25 mouse cellular contexts compared by ENCODE assay signal in genomic region chr3:84536987-84537386, GRCm38 (mm10). TPM values are rescaled to one million over a fixed set of nuclear protein-coding genes. Genes with fewer than 3 reads are reported as not detected.
DNase-seq lines count a peak whose midpoint lies in the region; ATAC-seq and TF ChIP-seq lines count a peak whose summit lies in the region.
"Had no signal": no experiment of that assay in that cellular context is flagged by ENCODE, and none has a peak within 500 bp of the region (broad histone marks: within the 10 kb centered on the region; RNA-seq: fewer than 3 reads in every experiment).

No protein-coding gene starts in this region.

- no peak overlapping the region for H3K27ac ChIP-seq in kidney, embryonic 16.5 days (ENCODE audit: low read length)
- no peak overlapping the region for H3K27ac ChIP-seq in kidney, embryonic 15.5 days
- H3K27ac ChIP-seq: embryonic facial prominence, embryonic 12.5 days; forebrain, embryonic 15.5 days; heart, embryonic 10.5 days; hindbrain, embryonic 12.5 days had no signal

- H3K4me1 ChIP-seq in kidney, embryonic 16.5 days (ENCODE audit: insufficient read depth, low read length): no peaks in the 10 kb centered on the region
- peaks cover 2% of the 10 kb centered on the region; the same call in 1 of the 2 replicates for H3K4me1 ChIP-seq in kidney, embryonic 15.5 days
- H3K4me1 ChIP-seq: embryonic facial prominence, embryonic 12.5 days; forebrain, embryonic 15.5 days; heart, embryonic 10.5 days; hindbrain, embryonic 12.5 days had no signal

- H3K79me3 ChIP-seq in C2C12 (ENCODE audit: low read depth): peaks cover 7% of the 10 kb centered on the region

- H3K36me3 ChIP-seq in kidney, embryonic 16.5 days (ENCODE audit: insufficient read depth, low read length): 0 out of 2 replicates have a peak, but pooled peaks cover 2% of the 10 kb centered on the region
- H3K36me3 ChIP-seq in kidney, embryonic 15.5 days: peaks cover 8% of the 10 kb centered on the region; the same call in 1 of the 2 replicates
- H3K36me3 ChIP-seq in C2C12 (ENCODE audit: control insufficient read depth, insufficient read depth) (no peaks in the 10 kb centered on the region), myocyte (ENCODE audit: control insufficient read depth, insufficient read depth) (no peaks in the 10 kb centered on the region)
- H3K36me3 ChIP-seq: embryonic facial prominence, embryonic 12.5 days; forebrain, embryonic 15.5 days; heart, embryonic 10.5 days had no signal

- WGBS in kidney, embryonic 16.5 days: 75% methylated on average over 6 of the region's 6 CpGs
- WGBS in kidney, embryonic 15.5 days: 73% methylated on average over 6 of the region's 6 CpGs

- H3ac ChIP-seq in C2C12 (ENCODE audit: control insufficient read depth, insufficient read length, low read depth) (no peak overlapping the region), myocyte (ENCODE audit: control insufficient read depth, insufficient read length) (no peak overlapping the region)

- no peak for TF ChIP-seq CTCF in C2C12 (IDR thresholded peaks at IDR 0.05; ENCODE audit: control insufficient read depth, insufficient read depth, insufficient read length)

- H3K4me2 ChIP-seq in kidney, embryonic 16.5 days (replicated peaks; ENCODE audit: low read depth, low read length): no peak overlapping the region
- H3K4me2 ChIP-seq in kidney, embryonic 15.5 days: no peak overlapping the region
- no peak overlapping the region for H3K4me2 ChIP-seq in myocyte (ENCODE audit: low read depth)
- H3K4me2 ChIP-seq: embryonic facial prominence, embryonic 12.5 days; forebrain, embryonic 15.5 days; hindbrain, embryonic 12.5 days had no signal

- H3K9ac ChIP-seq in kidney, embryonic 16.5 days (replicated peaks; ENCODE audit: low read length): no peak overlapping the region
- no peak overlapping the region for H3K9ac ChIP-seq in kidney, embryonic 15.5 days
- H3K9ac ChIP-seq: embryonic facial prominence, embryonic 12.5 days; forebrain, embryonic 15.5 days; hindbrain, embryonic 12.5 days had no signal

- no peaks in the 10 kb centered on the region for H3K9me3 ChIP-seq in kidney, embryonic 16.5 days (ENCODE audit: low read length)
- no peaks in the 10 kb centered on the region for H3K9me3 ChIP-seq in kidney, embryonic 15.5 days (replicated peaks)
- H3K9me3 ChIP-seq: embryonic facial prominence, embryonic 12.5 days; forebrain, embryonic 15.5 days; G1E; heart, embryonic 10.5 days; hindbrain, embryonic 12.5 days had no signal

- peak; percentile 15 for DNase-seq in kidney, adult 11 months
- DNase-seq in kidney, postnatal 25 days: peak; percentile 37 to 40
- no peak for DNase-seq in left cerebral cortex, adult 8-10 months (ENCODE audit: low spot score in 2 of 2)
- DNase-seq: cerebellum, adult 11-12 months; cerebellum, adult 9-10 months; cerebellum, postnatal 25 days; gastrocnemius, postnatal 10 days; heart, adult 18-20 months; heart, postnatal 10 days; heart, postnatal 4 days had no signal

- TF ChIP-seq POLR2A in myocyte (IDR thresholded peaks at IDR 0.05; ENCODE audit: insufficient read length, low read depth): no peak

- H3K79me2 ChIP-seq in C2C12 (ENCODE audit: control insufficient read depth, insufficient read depth) (peaks cover 9% of the 10 kb centered on the region), myocyte (ENCODE audit: control insufficient read depth, insufficient read depth) (peaks cover 21% of the 10 kb centered on the region)

- H3K27me3 ChIP-seq in kidney, embryonic 16.5 days (ENCODE audit: insufficient read depth, low read length): no peaks in the 10 kb centered on the region
- no peaks in the 10 kb centered on the region for H3K27me3 ChIP-seq in kidney, embryonic 15.5 days
- H3K27me3 ChIP-seq in C2C12 (ENCODE audit: control insufficient read depth, insufficient read depth, insufficient read length) (no peaks in the 10 kb centered on the region), myocyte (ENCODE audit: control insufficient read depth, insufficient read depth, insufficient read length) (no peaks in the 10 kb centered on the region)
- H3K27me3 ChIP-seq: embryonic facial prominence, embryonic 12.5 days; forebrain, embryonic 15.5 days; hindbrain, embryonic 12.5 days; Patski had no signal

- ATAC-seq in kidney, embryonic 16.5 days (ENCODE audit: low FRiP score, low TSS enrichment): no peak
- ATAC-seq in kidney, embryonic 15.5 days (replicated peaks; ENCODE audit: low FRiP score): no peak
- ATAC-seq: activated CD4-positive, CD25-positive, alpha-beta regulatory T cell, adult 4 months; CD4-positive, CD25-positive, alpha-beta regulatory T cell, adult 4 months; forebrain, embryonic 15.5 days; hindbrain, embryonic 16.5 days; Patski had no signal

- H3K4me3 ChIP-seq in kidney, embryonic 16.5 days (ENCODE audit: low read length): no peak overlapping the region
- no peak overlapping the region for H3K4me3 ChIP-seq in kidney, embryonic 15.5 days (replicated peaks)
- H3K4me3 ChIP-seq in C2C12 (ENCODE audit: insufficient read depth, poor library complexity, severe bottlenecking) (no peak overlapping the region), myocyte (no peak overlapping the region)
- H3K4me3 ChIP-seq: embryonic facial prominence, embryonic 12.5 days; forebrain, embryonic 15.5 days; heart, embryonic 10.5 days; hindbrain, embryonic 12.5 days had no signal

TF ChIP-seq in C2C12, 6 proteins besides CTCF, POLR2A, EP300 and RAD21:
- TF ChIP-seq MAX (IDR thresholded peaks at IDR 0.05) (no peak), USF1 (IDR thresholded peaks at IDR 0.05; ENCODE audit: low read depth) (peak; percentile 80)

TF ChIP-seq in myocyte, 11 proteins besides CTCF, POLR2A, EP300 and RAD21:
- peak; percentile 87 for TF ChIP-seq USF1 (IDR thresholded peaks at IDR 0.05; ENCODE audit: low read depth)
- no peak for TF ChIP-seq SRF (IDR thresholded peaks at IDR 0.05; ENCODE audit: control insufficient read depth, insufficient read length, low read depth)

RNA-seq across cellular contexts. Expression of gene Arfip1, which starts 45.4 kb away (rescaled TPM):
- polyA plus RNA-seq in kidney, embryonic 16.5 days (2015; fragmentation: Nextera tagmentation; extraction: Ambion mirVana): 51.5 and 52.6 TPM in 2 replicates
- 48.1 and 53.8 TPM in 2 replicates for polyA plus RNA-seq in kidney, embryonic 15.5 days (2015; fragmentation: Nextera tagmentation; extraction: Ambion mirVana)
- polyA plus RNA-seq in C2C12 (2012; fragmentation: generic; extraction: Trizol) (16.6 TPM), myocyte (2012; fragmentation: generic; extraction: Trizol) (28.2 TPM)
- 10 to 100 TPM; 19.3 to 22.5 (median 19.8) TPM for total RNA-seq in left cerebral cortex, adult 8-10 months (2022)

RNA-seq across cellular contexts. Expression of gene Tigd4, which starts 56.4 kb away (rescaled TPM):
- 0.09 TPM in 1 of 2 replicates, not detected in the other for polyA plus RNA-seq in kidney, embryonic 16.5 days (2015; fragmentation: Nextera tagmentation; extraction: Ambion mirVana)
- polyA plus RNA-seq in kidney, embryonic 15.5 days (2015; fragmentation: Nextera tagmentation; extraction: Ambion mirVana): 0.06 and 0.26 TPM in 2 replicates
- polyA plus RNA-seq in C2C12 (2012; fragmentation: generic; extraction: Trizol): not detected
- polyA plus RNA-seq in myocyte (2012; fragmentation: generic; extraction: Trizol): 0.01 TPM
- under 1 TPM; 0.13 to 0.21 (median 0.16) TPM for total RNA-seq in left cerebral cortex, adult 8-10 months (2022)
- total RNA-seq: adrenal gland, adult 18-20 months; heart, adult 18-20 months had no signal
- polyA plus RNA-seq: activated CD4-positive, CD25-positive, alpha-beta regulatory T cell, adult 4 months; CD4-positive, CD25-positive, alpha-beta regulatory T cell, adult 4 months; forebrain, embryonic 11.5 days; G1E; heart, embryonic 10.5 days; hindbrain, embryonic 12.5 days had no signal

RNA-seq across cellular contexts. Expression of gene Fhdc1, which starts 56.8 kb away (rescaled TPM):
- 3.1 and 3.9 TPM in 2 replicates for polyA plus RNA-seq in kidney, embryonic 16.5 days (2015; fragmentation: Nextera tagmentation; extraction: Ambion mirVana)
- polyA plus RNA-seq in kidney, embryonic 15.5 days (2015; fragmentation: Nextera tagmentation; extraction: Ambion mirVana): 3.3 and 5.3 TPM in 2 replicates
- 0.44 TPM for polyA plus RNA-seq in C2C12 (2012; fragmentation: generic; extraction: Trizol)
- 0.22 TPM for polyA plus RNA-seq in myocyte (2012; fragmentation: generic; extraction: Trizol)
- 1 to 10 TPM; 4.1 to 6.3 (median 5.1) TPM for total RNA-seq in left cerebral cortex, adult 8-10 months (2022)

Comparison
In these comparisons a context has a peak if more than half of its experiments do, and no peak if none do; other contexts are left out.
1. DNase-seq: peak in kidney, adult 11 months (single experiment) and kidney, postnatal 25 days (2 of 2); none in left cerebral cortex, adult 8-10 months (0 of 2).